Mouse (Mus musculus) heart, postnatal 0 days (tissue): Measurements from ENCODE around the gene Gtf3a. TPM values are rescaled to one million over a fixed set of nuclear protein-coding genes. Genes with fewer than 3 reads are reported as not detected.
"Not testable (repeated sequence)": the region's sequence is repeated elsewhere in the genome, so short reads cannot be mapped to it uniquely, and the experiment has no call there.

ENCODE experiments used
- ATAC-seq: fragments of 200-750 bp; cut with Nextera tagmentation; 2 replicates; pipeline ENCODE4 v1.8.0; 2017; ENCODE audit warnings: low read depth, moderate number of reproducible peaks, moderate library complexity; ENCODE audit not compliant: insufficient read depth
- DNase-seq: peaks from one replicate; pipeline ENCODE4 v3.0.0-alpha.2; 2016; ENCODE audit warnings: low spot score
- H3K27ac ChIP-seq: fragments of 300-500 bp; sonication (generic); 2 replicates; pipeline ENCODE4 v1.5.1; 2014; ENCODE audit warnings: low read depth, mild to moderate bottlenecking
- H3K27me3 ChIP-seq: fragments of 300-500 bp; sonication (generic); 2 replicates; pipeline ENCODE4 v1.6.1; 2014; ENCODE audit warnings: low read length, mixed read lengths; ENCODE audit not compliant: control insufficient read depth, insufficient read depth
- H3K36me3 ChIP-seq: fragments of 300-500 bp; sonication (generic); replicated peaks from 2 replicates; pipeline ENCODE4 v1.6.1; 2014; ENCODE audit warnings: low read length, mixed read lengths; ENCODE audit not compliant: control insufficient read depth, insufficient read depth
- H3K4me1 ChIP-seq: fragments of 300-500 bp; sonication (generic); 2 replicates; pipeline ENCODE4 v1.6.1; 2014; ENCODE audit warnings: antibody characterized with exemption; ENCODE audit not compliant: control insufficient read depth, insufficient read depth
- H3K4me2 ChIP-seq: fragments of 300-500 bp; sonication (generic); 2 replicates; pipeline ENCODE4 v1.6.1; 2014; ENCODE audit warnings: low read depth, mild to moderate bottlenecking, low read length, moderate library complexity
- H3K4me3 ChIP-seq: fragments of 300-500 bp; sonication (generic); 2 replicates; pipeline ENCODE4 v1.5.1; 2014; ENCODE audit warnings: low read depth, low read length
- H3K9ac ChIP-seq: fragments of 300-500 bp; sonication (generic); replicated peaks from 2 replicates; pipeline ENCODE4 v1.6.1; 2014; ENCODE audit warnings: low read depth, low read length, mixed read lengths
- H3K9me3 ChIP-seq: fragments of 300-500 bp; sonication (generic); replicated peaks from 2 replicates; pipeline ENCODE4 v1.6.1; 2016; ENCODE audit warnings: low read length; ENCODE audit not compliant: control insufficient read depth
- CTCF ChIP-seq: IDR thresholded peaks from 2 replicates; pipeline ENCODE4 v1.5.1; 2016; ENCODE audit warnings: antibody characterized with exemption, control low read depth, low read depth
- EP300 ChIP-seq: IDR thresholded peaks from 2 replicates; pipeline ENCODE4 v1.6.1; 2016; ENCODE audit warnings: antibody characterized with exemption, low read depth
- WGBS: fragments of 180-500 bp; shearing (Covaris S2); extraction: QIAGEN DNeasy Blood & Tissue Kit; methylation state at CpG from one replicate; pipeline ENCODE4 v1.1.7; 2014; 5-methylcytosine and 5-hydroxymethylcytosine counted together
- polyA plus RNA-seq: library from polyadenylated mRNA; unstranded; fragments of >200 nt; fragmentation: Nextera tagmentation; extraction: Ambion mirVana; gene quantifications from 2 replicates; pipeline ENCODE4 v1.2.1, GENCODE M21; 2015
- total RNA-seq: library from RNA; depleted of rRNA; stranded (reverse); fragments of >200 nt; gene quantifications from 2 replicates; pipeline ENCODE4 v1.2.3, GENCODE M21; 2014; ENCODE audit warnings: low replicate concordance

Gene Gtf3a
- total and polyA plus RNA-seq, 2 experiments from 2014 or later: 41.8 to 57.6 TPM

GRCm38 (mm10) chr5:146916806-146917205 is 31.7 kb upstream of the Gtf3a start:
- 19% methylated on average over 6 of the region's 6 CpGs for WGBS
- TF ChIP-seq CTCF (no peak), EP300 (no peak)
- peaks cover 7% of the 10 kb centered on the region; the same call in 1 of the 2 replicates for H3K4me1 ChIP-seq
- no peak overlapping the region for H3K4me3 ChIP-seq
- H3K27ac ChIP-seq: no peak overlapping the region
- no peak overlapping the region for H3K4me2 ChIP-seq
- DNase-seq: no peak
- H3K9ac ChIP-seq: no peak overlapping the region
- peaks cover 5% of the 10 kb centered on the region for H3K27me3 ChIP-seq
- ATAC-seq: no peak
- H3K9me3 ChIP-seq: no peaks in the 10 kb centered on the region
- H3K36me3 ChIP-seq: no peaks in the 10 kb centered on the region

GRCm38 (mm10) chr5:146917357-146917756 is 31.1 kb upstream of the Gtf3a start:
- H3K36me3 ChIP-seq, H3K4me1 ChIP-seq, ATAC-seq, H3K27ac ChIP-seq, H3K27me3 ChIP-seq, H3K4me3 ChIP-seq, H3K9ac ChIP-seq, DNase-seq, H3K4me2 ChIP-seq, H3K9me3 ChIP-seq: not testable (repeated sequence)
- WGBS: 90% methylated on average over 3 of the region's 6 CpGs

- Histone ChIP-seq H3K27ac (no peak overlapping the region), H3K36me3 (no peaks in the 10 kb centered on the region), H3K9me3 (no peaks in the 10 kb centered on the region), H3K4me2 (peak overlapping the region; percentile 50; the same call in 1 of the 2 replicates), H3K4me1 (peaks cover 7% of the 10 kb centered on the region; the same call in 1 of the 2 replicates), H3K27me3 (no peaks in the 10 kb centered on the region; the same call in none of the 2 replicates), H3K4me3 (no peak overlapping the region), H3K9ac (no peak overlapping the region)
- DNase-seq: no peak
- no peak for ATAC-seq
- WGBS: 10% methylated on average over 6 of the region's 6 CpGs
- TF ChIP-seq EP300 (no peak), CTCF (no peak)
These were observed 28.6 kb upstream of the Gtf3a start for GRCm38 (mm10) chr5:146919874-146920273.

- TF ChIP-seq CTCF (no peak), EP300 (no peak)
- DNase-seq (no peak), ATAC-seq (no peak)
- H3K9ac ChIP-seq: no peak overlapping the region
- no peak overlapping the region for H3K27ac ChIP-seq
- peaks cover 7% of the 10 kb centered on the region; the same call in 1 of the 2 replicates for H3K4me1 ChIP-seq
- H3K9me3 ChIP-seq: no peaks in the 10 kb centered on the region
- 3% methylated on average over 25 of the region's 27 CpGs for WGBS
- H3K4me3 ChIP-seq: peak overlapping the region; percentile 18
- no peaks in the 10 kb centered on the region; the same call in 1 of the 2 replicates for H3K27me3 ChIP-seq
- H3K4me2 ChIP-seq: peak overlapping the region; percentile 50
- H3K36me3 ChIP-seq: no peaks in the 10 kb centered on the region
These were observed 27.9 kb upstream of the Gtf3a start for GRCm38 (mm10) chr5:146920314-146921161.

GRCm38 (mm10) chr5:146921224-146921623 is 27.2 kb upstream of the Gtf3a start:
- H3K36me3 ChIP-seq: no peaks in the 10 kb centered on the region
- no peaks in the 10 kb centered on the region for H3K9me3 ChIP-seq
- TF ChIP-seq EP300 (no peak), CTCF (no peak)
- no peak for ATAC-seq
- peaks cover 7% of the 10 kb centered on the region; the same call in 1 of the 2 replicates for H3K4me1 ChIP-seq
- H3K4me2 ChIP-seq: no peak overlapping the region
- no peak for DNase-seq
- no peak overlapping the region for H3K4me3 ChIP-seq
- WGBS: 51% methylated on average over 8 of the region's 8 CpGs
- H3K27ac ChIP-seq: no peak overlapping the region
- no peak overlapping the region for H3K9ac ChIP-seq
- no peaks in the 10 kb centered on the region; the same call in 1 of the 2 replicates for H3K27me3 ChIP-seq

- no peak overlapping the region for H3K27ac ChIP-seq
- no peaks in the 10 kb centered on the region for H3K9me3 ChIP-seq
- no peak for TF ChIP-seq EP300
- TF ChIP-seq CTCF: no peak
- H3K4me3 ChIP-seq: no peak overlapping the region
- H3K4me1 ChIP-seq: peaks cover 7% of the 10 kb centered on the region; the same call in 1 of the 2 replicates
- no peaks in the 10 kb centered on the region; the same call in 1 of the 2 replicates for H3K27me3 ChIP-seq
- 56% methylated on average over 5 of the region's 5 CpGs for WGBS
- H3K9ac ChIP-seq: no peak overlapping the region
- no peak for ATAC-seq
- DNase-seq: no peak
- H3K36me3 ChIP-seq: no peaks in the 10 kb centered on the region
- no peak overlapping the region for H3K4me2 ChIP-seq
These were observed 24.9 kb upstream of the Gtf3a start for GRCm38 (mm10) chr5:146923547-146923946.
